Mouse (Mus musculus): ENCODE measurements at regions not wholly inside any gene's neighbourhood (a gene's known extent, or its start where the extent isn't known, plus 50 kb on each side); places are given as distances from the start of the nearest gene placed in this dataset.

DNA sequence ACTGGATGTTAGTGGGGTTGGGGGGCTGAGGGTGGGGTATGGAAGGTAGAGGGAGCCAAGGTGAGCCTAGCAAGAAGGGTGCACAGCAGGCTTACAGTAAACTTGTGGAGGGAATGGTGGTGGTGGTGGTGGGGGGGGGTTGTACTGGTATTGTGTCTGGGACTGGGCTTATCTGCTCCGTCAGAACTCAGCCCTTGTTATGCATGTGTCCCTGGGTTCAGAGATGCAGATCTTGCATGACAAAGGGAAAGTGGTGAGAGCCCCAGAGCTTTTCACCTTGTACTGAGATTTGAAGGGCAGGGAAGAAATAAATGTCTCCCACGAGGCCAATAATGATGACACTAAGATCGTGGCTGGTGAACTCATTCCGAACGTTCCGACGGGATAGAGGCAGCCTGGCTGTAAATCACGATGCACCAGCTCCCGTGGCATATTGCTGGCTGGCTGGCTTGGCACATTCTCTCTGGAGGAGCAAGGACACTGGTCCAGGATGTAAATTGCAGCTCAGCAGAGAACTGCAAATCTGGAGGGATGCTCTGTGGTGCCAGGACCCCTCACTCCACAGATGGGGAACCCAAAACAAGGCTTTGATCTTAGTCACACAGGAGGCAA is 94.1 kb downstream of the Nmur2 start:
- H3K27me3 ChIP-seq (ENCODE audit: control insufficient read depth, insufficient read depth, low read length) = no peaks in the 10 kb centered on the region
- H3K79me2 ChIP-seq (ENCODE audit: control insufficient read depth, insufficient read depth, low read length) = no peaks in the 10 kb centered on the region
- DNase-seq (ENCODE audit: extremely low read depth, low read depth, low spot score) = no peak
- WGBS = 34% methylated on average over 9 of the region's 9 CpGs
- TF ChIP-seq CTCF (IDR thresholded peaks at IDR 0.05; ENCODE audit: low read depth, low read length) = no peak
- no peaks in the 10 kb centered on the region for H3K4me1 ChIP-seq (ENCODE audit: control insufficient read depth, insufficient read depth, low read length)
- H3K36me3 ChIP-seq (ENCODE audit: control insufficient read depth, insufficient read depth, low read length) = no peaks in the 10 kb centered on the region
- H3K4me3 ChIP-seq (ENCODE audit: insufficient read depth, low read depth, low read length) = no peak overlapping the region
- H3K27ac ChIP-seq (replicated peaks; ENCODE audit: insufficient read depth, low read depth, low read length) = no peak overlapping the region
- no peak overlapping the region for H3K9ac ChIP-seq (ENCODE audit: low read depth, low read length)

DNA sequence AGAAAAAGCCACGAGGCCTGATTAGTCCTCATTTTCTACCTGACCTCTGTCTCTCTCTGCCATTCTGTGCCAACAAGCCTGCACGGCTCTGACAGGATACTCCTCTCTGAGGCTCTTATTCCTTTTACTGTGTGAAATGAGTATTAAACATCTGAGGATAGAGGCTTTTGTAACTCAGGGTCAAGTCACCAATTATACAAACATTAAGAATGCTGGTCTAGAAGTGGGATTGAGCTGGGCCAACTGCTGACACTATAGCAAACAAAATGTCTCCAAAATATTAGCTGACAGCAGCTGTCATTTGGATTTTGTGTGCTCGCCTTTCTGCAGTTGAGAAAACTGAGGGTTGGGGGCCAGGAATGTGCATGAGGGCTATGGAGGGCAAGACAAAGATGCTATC is 94.8 kb downstream of the Nmur2 start:
- H3K27me3 ChIP-seq (ENCODE audit: control insufficient read depth, insufficient read depth, low read length) = no peaks in the 10 kb centered on the region
- H3K79me2 ChIP-seq (ENCODE audit: control insufficient read depth, insufficient read depth, low read length) = no peaks in the 10 kb centered on the region
- DNase-seq (ENCODE audit: extremely low read depth, low read depth, low spot score) = no peak
- TF ChIP-seq POLR2A (IDR thresholded peaks at IDR 0.05; ENCODE audit: extremely low read depth, insufficient read depth, low read length) (no peak), CTCF (IDR thresholded peaks at IDR 0.05; ENCODE audit: low read depth, low read length) (no peak)
- no peaks in the 10 kb centered on the region for H3K36me3 ChIP-seq (ENCODE audit: control insufficient read depth, insufficient read depth, low read length)
- no peak overlapping the region for H3K27ac ChIP-seq (replicated peaks; ENCODE audit: insufficient read depth, low read depth, low read length)
- WGBS = 55% methylated on average over 3 of the region's 3 CpGs
- no peaks in the 10 kb centered on the region for H3K4me1 ChIP-seq (ENCODE audit: control insufficient read depth, insufficient read depth, low read length)
- H3K4me3 ChIP-seq (ENCODE audit: insufficient read depth, low read depth, low read length) = no peak overlapping the region
- H3K9ac ChIP-seq (ENCODE audit: low read depth, low read length) = no peak overlapping the region

- 71% methylated on average over 2 of the region's 2 CpGs for WGBS
- H3K36me3 ChIP-seq (ENCODE audit: control insufficient read depth, insufficient read depth, low read length) = no peaks in the 10 kb centered on the region
- H3K27ac ChIP-seq (replicated peaks; ENCODE audit: insufficient read depth, low read depth, low read length) = no peak overlapping the region
- H3K9ac ChIP-seq (ENCODE audit: low read depth, low read length) = no peak overlapping the region
- TF ChIP-seq POLR2A (IDR thresholded peaks at IDR 0.05; ENCODE audit: extremely low read depth, insufficient read depth, low read length) (no peak), CTCF (IDR thresholded peaks at IDR 0.05; ENCODE audit: low read depth, low read length) (no peak)
- H3K27me3 ChIP-seq (ENCODE audit: control insufficient read depth, insufficient read depth, low read length) = no peaks in the 10 kb centered on the region
- H3K4me3 ChIP-seq (ENCODE audit: insufficient read depth, low read depth, low read length) = no peak overlapping the region
- DNase-seq (ENCODE audit: extremely low read depth, low read depth, low spot score) = no peak
- H3K4me1 ChIP-seq (ENCODE audit: control insufficient read depth, insufficient read depth, low read length) = no peaks in the 10 kb centered on the region
- no peaks in the 10 kb centered on the region for H3K79me2 ChIP-seq (ENCODE audit: control insufficient read depth, insufficient read depth, low read length)
Measured at GRCm38 (mm10) chr11:55939983-55940382, 100.8 kb downstream of the Nmur2 start.

GRCm38 (mm10) chr11:55926366-55926765 is 114.4 kb downstream of the Nmur2 start:
- 76% methylated on average over 5 of the region's 5 CpGs for WGBS
- no peaks in the 10 kb centered on the region for H3K27me3 ChIP-seq (ENCODE audit: control insufficient read depth, insufficient read depth, low read length)
- no peak overlapping the region for H3K4me3 ChIP-seq (ENCODE audit: insufficient read depth, low read depth, low read length)
- no peak overlapping the region for H3K27ac ChIP-seq (replicated peaks; ENCODE audit: insufficient read depth, low read depth, low read length)
- no peaks in the 10 kb centered on the region for H3K36me3 ChIP-seq (ENCODE audit: control insufficient read depth, insufficient read depth, low read length)
- DNase-seq (ENCODE audit: extremely low read depth, low read depth, low spot score) = no peak
- H3K79me2 ChIP-seq (ENCODE audit: control insufficient read depth, insufficient read depth, low read length) = no peaks in the 10 kb centered on the region
- no peak for TF ChIP-seq POLR2A (IDR thresholded peaks at IDR 0.05; ENCODE audit: extremely low read depth, insufficient read depth, low read length)
- TF ChIP-seq CTCF (IDR thresholded peaks at IDR 0.05; ENCODE audit: low read depth, low read length) = no peak
- H3K4me1 ChIP-seq (ENCODE audit: control insufficient read depth, insufficient read depth, low read length) = no peaks in the 10 kb centered on the region
- no peak overlapping the region for H3K9ac ChIP-seq (ENCODE audit: low read depth, low read length)

DNA sequence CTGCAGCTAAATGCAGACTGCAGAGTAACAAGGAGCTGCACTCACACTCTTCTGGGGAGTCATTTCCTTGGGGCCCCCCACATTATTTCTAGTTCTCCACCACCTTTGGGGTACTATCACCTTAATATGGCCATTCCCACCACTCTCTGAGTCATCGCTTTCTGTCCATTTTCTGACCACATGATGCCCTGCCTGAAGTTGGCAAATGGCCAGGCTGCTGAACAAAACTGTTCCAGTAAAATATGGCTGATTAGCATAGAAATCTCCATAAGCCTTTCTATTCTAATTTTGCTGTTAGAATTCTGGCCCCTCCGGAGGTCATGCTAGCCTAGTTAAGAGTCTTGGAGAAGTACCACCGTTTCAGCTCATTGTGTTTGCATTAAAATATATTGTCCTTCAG is 121.7 kb downstream of the Nmur2 start:
- Histone ChIP-seq H3K4me1 (ENCODE audit: control insufficient read depth, insufficient read depth, low read length) (no peaks in the 10 kb centered on the region), H3K27ac (replicated peaks; ENCODE audit: insufficient read depth, low read depth, low read length) (no peak overlapping the region), H3K4me3 (ENCODE audit: insufficient read depth, low read depth, low read length) (no peak overlapping the region), H3K9ac (ENCODE audit: low read depth, low read length) (no peak overlapping the region), H3K27me3 (ENCODE audit: control insufficient read depth, insufficient read depth, low read length) (no peaks in the 10 kb centered on the region), H3K79me2 (ENCODE audit: control insufficient read depth, insufficient read depth, low read length) (no peaks in the 10 kb centered on the region), H3K36me3 (ENCODE audit: control insufficient read depth, insufficient read depth, low read length) (no peaks in the 10 kb centered on the region)
- TF ChIP-seq CTCF (IDR thresholded peaks at IDR 0.05; ENCODE audit: low read depth, low read length) = no peak
- no peak for TF ChIP-seq POLR2A (IDR thresholded peaks at IDR 0.05; ENCODE audit: extremely low read depth, insufficient read depth, low read length)
- 78% methylated on average over 3 of the region's 3 CpGs for WGBS
- DNase-seq (ENCODE audit: extremely low read depth, low read depth, low spot score) = no peak

DNA sequence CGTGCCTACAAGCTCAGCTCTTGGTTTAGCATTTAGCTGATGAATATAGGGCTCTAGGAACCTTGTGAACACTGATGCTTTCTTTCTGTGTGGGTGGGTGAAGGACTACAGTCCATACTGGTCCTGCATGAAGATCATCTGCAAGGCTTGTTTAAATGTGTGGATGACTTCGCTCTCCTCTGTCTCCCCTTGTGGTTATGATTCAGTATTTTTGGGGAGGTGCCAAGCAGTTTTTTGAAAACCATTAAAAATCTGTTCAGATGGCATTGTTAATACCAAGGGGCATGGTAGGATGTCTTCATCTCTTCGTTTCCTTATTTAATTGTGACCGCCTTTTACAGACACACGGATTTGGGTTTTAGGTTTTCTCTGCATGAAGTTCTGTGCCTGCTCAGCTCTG is 122.4 kb downstream of the Nmur2 start:
- Histone ChIP-seq H3K79me2 (ENCODE audit: control insufficient read depth, insufficient read depth, low read length) (no peaks in the 10 kb centered on the region), H3K9ac (ENCODE audit: low read depth, low read length) (no peak overlapping the region), H3K4me1 (ENCODE audit: control insufficient read depth, insufficient read depth, low read length) (no peaks in the 10 kb centered on the region), H3K27me3 (ENCODE audit: control insufficient read depth, insufficient read depth, low read length) (no peaks in the 10 kb centered on the region), H3K27ac (replicated peaks; ENCODE audit: insufficient read depth, low read depth, low read length) (no peak overlapping the region), H3K36me3 (ENCODE audit: control insufficient read depth, insufficient read depth, low read length) (no peaks in the 10 kb centered on the region), H3K4me3 (ENCODE audit: insufficient read depth, low read depth, low read length) (no peak overlapping the region)
- DNase-seq (ENCODE audit: extremely low read depth, low read depth, low spot score) = no peak
- 76% methylated on average over 5 of the region's 5 CpGs for WGBS
- TF ChIP-seq CTCF (IDR thresholded peaks at IDR 0.05; ENCODE audit: low read depth, low read length) = no peak
- no peak for TF ChIP-seq POLR2A (IDR thresholded peaks at IDR 0.05; ENCODE audit: extremely low read depth, insufficient read depth, low read length)

Data from liver, adult 2 months (tissue).